ENCODE assay signal across 9 mouse cellular contexts in the genomic region with DNA sequence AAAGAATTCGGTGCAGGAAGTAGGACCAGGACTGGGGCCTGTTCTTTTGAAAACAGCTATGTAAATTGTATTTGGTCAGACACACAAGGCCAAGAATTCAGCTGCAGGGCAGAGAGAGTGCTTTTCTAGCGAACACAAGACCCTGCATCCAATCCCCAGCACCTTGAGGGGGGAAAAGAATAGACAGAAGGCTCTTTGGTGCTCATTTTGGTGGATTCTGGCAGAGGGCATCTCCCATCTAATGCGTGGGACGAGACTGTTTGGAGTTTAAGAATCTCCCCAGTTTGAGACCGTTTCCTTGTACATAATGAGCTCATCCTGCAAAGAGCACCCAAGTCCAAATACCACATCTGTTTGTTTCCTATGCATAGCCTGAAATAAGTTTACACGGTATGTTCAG. TPM values are rescaled to one million over a fixed set of nuclear protein-coding genes. Genes with fewer than 3 reads are reported as not detected.
DNase-seq lines count a peak whose midpoint lies in the region; ATAC-seq and TF ChIP-seq lines count a peak whose summit lies in the region.
"Had no signal": no experiment of that assay in that cellular context is flagged by ENCODE, and none has a peak within 500 bp of the region (broad histone marks: within the 10 kb centered on the region; RNA-seq: fewer than 3 reads in every experiment).

No protein-coding gene starts in this region.

- no peak for ATAC-seq in heart, embryonic 12.5 days (ENCODE audit: insufficient number of reproducible peaks, low FRiP score)
- no peak for ATAC-seq in forebrain, embryonic 14.5 days
- no peak for ATAC-seq in liver, embryonic 15.5 days (ENCODE audit: insufficient read depth)

- no peak for TF ChIP-seq POLR2A in MEL (IDR thresholded peaks at IDR 0.05; ENCODE audit: control insufficient read depth in 1 of 2, insufficient read depth in 1 of 2, low read depth in 1 of 2, low read length in 2 of 2, poor library complexity in 1 of 2)

- no peaks in the 10 kb centered on the region for H3K9me3 ChIP-seq in heart, embryonic 12.5 days (replicated peaks)
- H3K9me3 ChIP-seq in MEL (replicated peaks; ENCODE audit: insufficient read depth, low read length) = no peaks in the 10 kb centered on the region
- no peaks in the 10 kb centered on the region for H3K9me3 ChIP-seq in forebrain, embryonic 14.5 days (replicated peaks; ENCODE audit: control insufficient read depth, low read length)
- no peaks in the 10 kb centered on the region for H3K9me3 ChIP-seq in liver, embryonic 15.5 days (replicated peaks)

- no peak overlapping the region for H3K9ac ChIP-seq in heart, embryonic 12.5 days
- H3K9ac ChIP-seq in MEL (ENCODE audit: control insufficient read depth, low read depth, low read length, poor library complexity, severe bottlenecking) = peak overlapping the region; percentile 39
- H3K9ac ChIP-seq in forebrain, embryonic 14.5 days (ENCODE audit: low read length) = 0 out of 2 replicates have a peak overlapping the region, but pooled peaks have one; percentile 10
- 0 out of 2 replicates have a peak overlapping the region, but pooled peaks have one; percentile 21 for H3K9ac ChIP-seq in liver, embryonic 15.5 days

- WGBS in heart, embryonic 12.5 days = 59% methylated on average over 6 of the region's 6 CpGs
- WGBS in forebrain, embryonic 14.5 days = 67% methylated on average over 6 of the region's 6 CpGs
- 54% methylated on average over 6 of the region's 6 CpGs for WGBS in liver, embryonic 15.5 days (ENCODE audit: insufficient replicate concordance)

- no peak for DNase-seq in heart, adult 8-10 months (ENCODE audit: low spot score)
- DNase-seq in MEL (ENCODE audit: low read depth, low spot score) = no peak
- no peak for DNase-seq in forebrain, embryonic 14.5 days (ENCODE audit: low spot score)
- DNase-seq in embryo, embryonic 10 days (ENCODE audit: low spot score) = no peak
- DNase-seq in spleen, adult 18-20 months = no peak
- no peak for DNase-seq in left cerebral cortex, postnatal 25 days (ENCODE audit: low spot score in 2 of 2)

- H3K4me1 ChIP-seq in heart, embryonic 12.5 days (replicated peaks) = peaks cover 37% of the 10 kb centered on the region
- peaks cover 15 to 32% of the 10 kb centered on the region in 2 experiments for H3K4me1 ChIP-seq in MEL (ENCODE audit: control insufficient read depth in 1 of 2, insufficient read depth in 2 of 2, low read length in 2 of 2)
- H3K4me1 ChIP-seq in forebrain, embryonic 14.5 days (ENCODE audit: control insufficient read depth, insufficient read depth, low read length) = peaks cover 7% of the 10 kb centered on the region; the same call in 1 of the 2 replicates
- H3K4me1 ChIP-seq in liver, embryonic 15.5 days (replicated peaks) = peaks cover 72% of the 10 kb centered on the region

- peak overlapping the region; percentile 66 for H3K27ac ChIP-seq in heart, embryonic 12.5 days (ENCODE audit: poor library complexity, severe bottlenecking)
- peak overlapping the region; percentile 77 for H3K27ac ChIP-seq in MEL (ENCODE audit: control insufficient read depth, low read depth, low read length)
- H3K27ac ChIP-seq in forebrain, embryonic 14.5 days (ENCODE audit: low read depth, low read length) = peak overlapping the region; percentile 46; the same call in 1 of the 2 replicates
- H3K27ac ChIP-seq in liver, embryonic 15.5 days (replicated peaks) = peak overlapping the region; percentile 86

- intact Hi-C loops in left cerebral cortex, postnatal 25 days (cut with DNase I) = loop anchor here (1.0 to 2.0 kb wide), 4 partner anchors 28 to 218 kb away; partner anchors contain the start of genes Gm42791, Hmgb1, Katnal1 and Uspl1

- TF ChIP-seq EP300 in MEL (IDR thresholded peaks at IDR 0.05; ENCODE audit: low read depth in 1 of 2, low read length in 2 of 2) = no peak

- TF ChIP-seq CTCF in MEL (IDR thresholded peaks at IDR 0.05 in 2 of 3, conservative IDR thresholded peaks at IDR 0.05 in 1 of 3; ENCODE audit: control insufficient read depth in 1 of 3, insufficient read depth in 1 of 3, low read depth in 2 of 3, low read length in 3 of 3, poor library complexity in 1 of 3, severe bottlenecking in 1 of 3) = no peak

- no peak for TF ChIP-seq RAD21 in MEL (IDR thresholded peaks at IDR 0.05; ENCODE audit: low read depth, low read length)

- no peaks in the 10 kb centered on the region for H3K36me3 ChIP-seq in heart, embryonic 12.5 days
- peaks cover 0 to 26% of the 10 kb centered on the region in 2 experiments; a peak in 2 of 4 replicates for H3K36me3 ChIP-seq in MEL (ENCODE audit: control insufficient read depth in 1 of 2, insufficient read depth in 2 of 2, low read length in 2 of 2)
- no peaks in the 10 kb centered on the region for H3K36me3 ChIP-seq in forebrain, embryonic 14.5 days (ENCODE audit: control insufficient read depth, insufficient read depth, low read length)
- no peaks in the 10 kb centered on the region for H3K36me3 ChIP-seq in liver, embryonic 15.5 days (replicated peaks)

- H3K27me3 ChIP-seq in heart, embryonic 12.5 days (replicated peaks) = no peaks in the 10 kb centered on the region
- H3K27me3 ChIP-seq in MEL (ENCODE audit: control insufficient read depth in 1 of 2, insufficient read depth in 2 of 2, low read length in 2 of 2) = no peaks in the 10 kb centered on the region
- H3K27me3 ChIP-seq in forebrain, embryonic 14.5 days (replicated peaks; ENCODE audit: control insufficient read depth, insufficient read depth, low read length) = no peaks in the 10 kb centered on the region
- H3K27me3 ChIP-seq in liver, embryonic 15.5 days = no peaks in the 10 kb centered on the region

- H3K79me2 ChIP-seq in MEL (ENCODE audit: control insufficient read depth, insufficient read depth, low read length, poor library complexity) = no peaks in the 10 kb centered on the region

- no peak overlapping the region for H3K4me3 ChIP-seq in heart, embryonic 12.5 days
- H3K4me3 ChIP-seq in MEL (ENCODE audit: control insufficient read depth in 1 of 2, insufficient read depth in 1 of 2, low read depth in 2 of 2, low read length in 2 of 2) = peak overlapping the region; percentile 1 to 2; a peak in 1 of 4 replicates
- no peak overlapping the region for H3K4me3 ChIP-seq in forebrain, embryonic 14.5 days (ENCODE audit: low read depth, low read length)
- H3K4me3 ChIP-seq in liver, embryonic 15.5 days (replicated peaks) = no peak overlapping the region

- no peak overlapping the region for H3K4me2 ChIP-seq in heart, embryonic 12.5 days
- H3K4me2 ChIP-seq in forebrain, embryonic 14.5 days (ENCODE audit: low read length) = no peak overlapping the region
- peak overlapping the region; percentile 63 for H3K4me2 ChIP-seq in liver, embryonic 15.5 days

TF ChIP-seq in MEL, 35 proteins besides CTCF, POLR2A, EP300 and RAD21:
- no peak for TF ChIP-seq ZC3H11A (IDR thresholded peaks at IDR 0.05; ENCODE audit: low read depth, low read length)
- TF ChIP-seq HCFC1 (IDR thresholded peaks at IDR 0.05; ENCODE audit: low read depth, low read length) = no peak
- no peak for TF ChIP-seq MAZ (IDR thresholded peaks at IDR 0.05; ENCODE audit: low read depth, low read length)
- no peak for TF ChIP-seq ELF1 (IDR thresholded peaks at IDR 0.05; ENCODE audit: low read depth, low read length)
- no peak for TF ChIP-seq MAX (IDR thresholded peaks at IDR 0.05; ENCODE audit: low read length)
- TF ChIP-seq TCF12 (IDR thresholded peaks at IDR 0.05; ENCODE audit: low read depth, low read length) = no peak
- no peak for TF ChIP-seq TAL1 (IDR thresholded peaks at IDR 0.05; ENCODE audit: low read length)
- no peak for TF ChIP-seq POLR2AphosphoS5 (IDR thresholded peaks at IDR 0.05; ENCODE audit: borderline replicate concordance, low read depth, low read length)
- no peak for TF ChIP-seq CHD2 (IDR thresholded peaks at IDR 0.05; ENCODE audit: low read length)
- TF ChIP-seq SIN3A (IDR thresholded peaks at IDR 0.05; ENCODE audit: low read length) = no peak
- no peak for TF ChIP-seq MAFK (IDR thresholded peaks at IDR 0.05; ENCODE audit: borderline replicate concordance, low read depth, low read length)
- TF ChIP-seq ZKSCAN1 (IDR thresholded peaks at IDR 0.05; ENCODE audit: low read depth, low read length) = no peak
- TF ChIP-seq MYC (IDR thresholded peaks at IDR 0.05; ENCODE audit: low read depth, low read length) = no peak
- no peak for TF ChIP-seq SMC3 (IDR thresholded peaks at IDR 0.05; ENCODE audit: low read depth, low read length)
- no peak for TF ChIP-seq MXI1 (IDR thresholded peaks at IDR 0.05; ENCODE audit: low read depth, low read length)
- no peak for TF ChIP-seq UBTF (IDR thresholded peaks at IDR 0.05; ENCODE audit: borderline replicate concordance, insufficient read depth, low read depth, low read length)
TF ChIP-seq in MEL: peak in this region for 0.

RNA-seq across cellular contexts. Expression of gene Gm42791, which starts 28.6 kb away (rescaled TPM):
- 0.45 TPM in 1 of 2 replicates, not detected in the other for polyA plus RNA-seq in heart, embryonic 12.5 days (2016; fragmentation: Nextera tagmentation; extraction: Ambion mirVana)
- total RNA-seq in heart, adult 8-10 months (2022) = 1 to 10 TPM; 3.2 to 7.7 (median 7.3) TPM
- 1.2 TPM in 1 of 2 replicates, not detected in the other for total RNA-seq in MEL (2012; rRNA removed)
- 1 to 10 TPM in 1 of 2 experiments, not detected in 1; 2.1 TPM for polyA plus RNA-seq in MEL (2012; ENCODE audit: insufficient read depth in 1 of 2, insufficient read length in 2 of 2, low read depth in 1 of 2, low replicate concordance in 2 of 2, missing spikeins in 1 of 2)
- polyA plus RNA-seq in forebrain, embryonic 14.5 days (2014; fragmentation: Nextera tagmentation; extraction: Ambion mirVana) = 8.4 TPM in 1 of 2 replicates, not detected in the other
- polyA plus RNA-seq in liver, embryonic 15.5 days (2015; fragmentation: Nextera tagmentation; extraction: Ambion mirVana) = 1.1 TPM in 1 of 2 replicates, not detected in the other
- 10 to 100 TPM; 17.8 to 18.5 TPM for total RNA-seq in left cerebral cortex, postnatal 25 days (2021)
- total RNA-seq: monocyte, adult 5-6 weeks had no signal

RNA-seq across cellular contexts. Expression of gene Katnal1, which starts 37.3 kb away (rescaled TPM):
- 17.1 and 19.2 TPM in 2 replicates for polyA plus RNA-seq in heart, embryonic 12.5 days (2016; fragmentation: Nextera tagmentation; extraction: Ambion mirVana)
- 10 to 100 TPM in 3 of 4 experiments, 1 to 10 TPM in 1; 8.8 to 12.8 (median 11.6) TPM for total RNA-seq in heart, adult 8-10 months (2022)
- total RNA-seq in MEL (2012; rRNA removed) = 13.6 and 14.8 TPM in 2 replicates
- polyA plus RNA-seq in MEL (2012; ENCODE audit: insufficient read depth in 1 of 2, insufficient read length in 2 of 2, low read depth in 1 of 2, low replicate concordance in 2 of 2, missing spikeins in 1 of 2) = 10 to 100 TPM in 1 of 2 experiments, not detected in 1; 12.8 TPM
- 30.6 and 34.0 TPM in 2 replicates for polyA plus RNA-seq in forebrain, embryonic 14.5 days (2014; fragmentation: Nextera tagmentation; extraction: Ambion mirVana)
- polyA plus RNA-seq in liver, embryonic 15.5 days (2015; fragmentation: Nextera tagmentation; extraction: Ambion mirVana) = 8.1 and 9.0 TPM in 2 replicates
- total RNA-seq in left cerebral cortex, postnatal 25 days (2021) = 10 to 100 TPM; 67.0 to 73.5 TPM

Comparison
In these comparisons a context has a peak if more than half of its experiments do, and no peak if none do; other contexts are left out.
1. H3K4me3 ChIP-seq: peak in MEL (2 of 2); none in heart, embryonic 12.5 days (single experiment), forebrain, embryonic 14.5 days (single experiment) and liver, embryonic 15.5 days (single experiment).
2. Peak in every context shown above with its lines, with median percentiles within 50 percentile points of each other: H3K27ac ChIP-seq.